Mouse (Mus musculus): ENCODE measurements around the gene Ssc5d. TPM values are rescaled to one million over a fixed set of nuclear protein-coding genes. Genes with fewer than 3 reads are reported as not detected.

Ssc5d gene
- polyA plus RNA-seq, 1 experiment = not detected

- peaks cover 23% of the 10 kb centered on the region for H3K4me1 ChIP-seq (ENCODE audit: control insufficient read depth, insufficient read depth, low read length)
- no peak for TF ChIP-seq POLR2A (IDR thresholded peaks at IDR 0.05; ENCODE audit: borderline replicate concordance, low read depth, low read length)
- no peak for TF ChIP-seq CTCF (IDR thresholded peaks at IDR 0.05; ENCODE audit: low read depth, low read length)
- no peak within 1 kb of the TSS for H3K4me3 ChIP-seq (ENCODE audit: insufficient read depth, low read length)
- H3K27ac ChIP-seq (ENCODE audit: insufficient read depth, low read depth, low read length) = no peak within 1 kb of the TSS
Observed at GRCm38 (mm10) chr7:4971068-4971467, 45.5 kb downstream of the Ssc5d start, which contains the start of gene Sbk3. TSS of gene Sbk3 (minus strand) at chr7:4971168.

GRCm38 (mm10) chr7:4971710-4972109, 46.1 kb downstream of the Ssc5d start:
- Histone ChIP-seq H3K4me1 (ENCODE audit: control insufficient read depth, insufficient read depth, low read length) (peaks cover 23% of the 10 kb centered on the region), H3K27ac (ENCODE audit: insufficient read depth, low read depth, low read length) (no peak overlapping the region), H3K4me3 (ENCODE audit: insufficient read depth, low read length) (no peak overlapping the region)
- TF ChIP-seq POLR2A (IDR thresholded peaks at IDR 0.05; ENCODE audit: borderline replicate concordance, low read depth, low read length) (no peak), CTCF (IDR thresholded peaks at IDR 0.05; ENCODE audit: low read depth, low read length) (no peak)

GRCm38 (mm10) chr7:4972321-4973047, 46.9 kb downstream of the Ssc5d start:
- Histone ChIP-seq H3K4me1 (ENCODE audit: control insufficient read depth, insufficient read depth, low read length) (peaks cover 23% of the 10 kb centered on the region), H3K4me3 (ENCODE audit: insufficient read depth, low read length) (no peak overlapping the region), H3K27ac (ENCODE audit: insufficient read depth, low read depth, low read length) (no peak overlapping the region)
- no peak for TF ChIP-seq POLR2A (IDR thresholded peaks at IDR 0.05; ENCODE audit: borderline replicate concordance, low read depth, low read length)
- TF ChIP-seq CTCF (IDR thresholded peaks at IDR 0.05; ENCODE audit: low read depth, low read length) = no peak

GRCm38 (mm10) chr7:4975455-4975854, 49.9 kb downstream of the Ssc5d start:
- no peak overlapping the region for H3K4me3 ChIP-seq (ENCODE audit: insufficient read depth, low read length)
- no peak overlapping the region for H3K27ac ChIP-seq (ENCODE audit: insufficient read depth, low read depth, low read length)
- no peak for TF ChIP-seq POLR2A (IDR thresholded peaks at IDR 0.05; ENCODE audit: borderline replicate concordance, low read depth, low read length)
- TF ChIP-seq CTCF (IDR thresholded peaks at IDR 0.05; ENCODE audit: low read depth, low read length) = no peak
- H3K4me1 ChIP-seq (ENCODE audit: control insufficient read depth, insufficient read depth, low read length) = peaks cover 23% of the 10 kb centered on the region

GRCm38 (mm10) chr7:4976832-4977231, 51.2 kb downstream of the Ssc5d start:
- Histone ChIP-seq H3K27ac (ENCODE audit: insufficient read depth, low read depth, low read length) (no peak overlapping the region), H3K4me3 (ENCODE audit: insufficient read depth, low read length) (no peak overlapping the region), H3K4me1 (ENCODE audit: control insufficient read depth, insufficient read depth, low read length) (peaks cover 12% of the 10 kb centered on the region)
- TF ChIP-seq CTCF (IDR thresholded peaks at IDR 0.05; ENCODE audit: low read depth, low read length) (no peak), POLR2A (IDR thresholded peaks at IDR 0.05; ENCODE audit: borderline replicate concordance, low read depth, low read length) (no peak)

- no peak for TF ChIP-seq POLR2A (IDR thresholded peaks at IDR 0.05; ENCODE audit: borderline replicate concordance, low read depth, low read length)
- H3K4me3 ChIP-seq (ENCODE audit: insufficient read depth, low read length) = no peak overlapping the region
- no peak overlapping the region for H3K27ac ChIP-seq (ENCODE audit: insufficient read depth, low read depth, low read length)
- H3K4me1 ChIP-seq (ENCODE audit: control insufficient read depth, insufficient read depth, low read length) = no peaks in the 10 kb centered on the region
Observed at GRCm38 (mm10) chr7:4988250-4988649, 62.7 kb downstream of the Ssc5d start.

GRCm38 (mm10) chr7:4993347-4993998, 67.9 kb downstream of the Ssc5d start:
- H3K4me3 ChIP-seq (ENCODE audit: insufficient read depth, low read length) = no peak overlapping the region
- no peak overlapping the region for H3K27ac ChIP-seq (ENCODE audit: insufficient read depth, low read depth, low read length)
- TF ChIP-seq CTCF (IDR thresholded peaks at IDR 0.05; ENCODE audit: low read depth, low read length) (no peak), POLR2A (IDR thresholded peaks at IDR 0.05; ENCODE audit: borderline replicate concordance, low read depth, low read length) (no peak)
- H3K4me1 ChIP-seq (ENCODE audit: control insufficient read depth, insufficient read depth, low read length) = peaks cover 5% of the 10 kb centered on the region; the same call in 1 of the 2 replicates

GRCm38 (mm10) chr7:4993999-4994788, 68.6 kb downstream of the Ssc5d start:
- TF ChIP-seq POLR2A (IDR thresholded peaks at IDR 0.05; ENCODE audit: borderline replicate concordance, low read depth, low read length) (no peak), CTCF (IDR thresholded peaks at IDR 0.05; ENCODE audit: low read depth, low read length) (no peak)
- Histone ChIP-seq H3K4me1 (ENCODE audit: control insufficient read depth, insufficient read depth, low read length) (peaks cover 5% of the 10 kb centered on the region; the same call in 1 of the 2 replicates), H3K27ac (ENCODE audit: insufficient read depth, low read depth, low read length) (no peak overlapping the region), H3K4me3 (ENCODE audit: insufficient read depth, low read length) (no peak overlapping the region)

Other genes with a start within 250 kb of the Ssc5d start
- 24.7 and 26.7 TPM in 2 replicates for gene Hspbp1, start 240.7 kb upstream of the Ssc5d start, polyA plus RNA-seq (2012; ENCODE audit: insufficient read depth, insufficient read length, missing spikeins)
- gene Brsk1, start 235.2 kb upstream of the Ssc5d start, polyA plus RNA-seq (2012; ENCODE audit: insufficient read depth, insufficient read length, missing spikeins) = 0.64 TPM in 1 of 2 replicates, not detected in the other
- 33.6 and 36.4 TPM in 2 replicates for gene Tmem150b, start 200.5 kb upstream of the Ssc5d start, polyA plus RNA-seq (2012; ENCODE audit: insufficient read depth, insufficient read length, missing spikeins)
- gene Kmt5c, start 185.7 kb upstream of the Ssc5d start, polyA plus RNA-seq (2012; ENCODE audit: insufficient read depth, insufficient read length, missing spikeins) = 109 and 120 TPM in 2 replicates
- 8.0 and 8.1 TPM in 2 replicates for gene Cox6b2, start 172.7 kb upstream of the Ssc5d start, polyA plus RNA-seq (2012; ENCODE audit: insufficient read depth, insufficient read length, missing spikeins)
- gene Fam71e2, start 154.5 kb upstream of the Ssc5d start, polyA plus RNA-seq (2012; ENCODE audit: insufficient read depth, insufficient read length, missing spikeins) = not detected in 2 replicates
- gene Il11, start 142.9 kb upstream of the Ssc5d start, polyA plus RNA-seq (2012; ENCODE audit: insufficient read depth, insufficient read length, missing spikeins) = not detected in 2 replicates
- not detected in 2 replicates for gene Tmem190, start 142.8 kb upstream of the Ssc5d start, polyA plus RNA-seq (2012; ENCODE audit: insufficient read depth, insufficient read length, missing spikeins)
- gene Tmem238, start 136.1 kb upstream of the Ssc5d start, polyA plus RNA-seq (2012; ENCODE audit: insufficient read depth, insufficient read length, missing spikeins) = 2.1 and 3.6 TPM in 2 replicates
- gene Rpl28, start 132.9 kb upstream of the Ssc5d start, polyA plus RNA-seq (2012; ENCODE audit: insufficient read depth, insufficient read length, missing spikeins) = 636 and 681 TPM in 2 replicates
- 109 and 131 TPM in 2 replicates for gene Ube2s, start 113.2 kb upstream of the Ssc5d start, polyA plus RNA-seq (2012; ENCODE audit: insufficient read depth, insufficient read length, missing spikeins)
- gene Shisa7, start 81.1 kb upstream of the Ssc5d start, polyA plus RNA-seq (2012; ENCODE audit: insufficient read depth, insufficient read length, missing spikeins) = not detected in 2 replicates
- gene Isoc2b, start 55.5 kb upstream of the Ssc5d start, polyA plus RNA-seq (2012; ENCODE audit: insufficient read depth, insufficient read length, missing spikeins) = 20.4 and 21.2 TPM in 2 replicates
- 15.5 and 16.4 TPM in 2 replicates for gene Isoc2a, start 48.6 kb upstream of the Ssc5d start, polyA plus RNA-seq (2012; ENCODE audit: insufficient read depth, insufficient read length, missing spikeins)
- gene Gm36210, start 19.3 kb upstream of the Ssc5d start, polyA plus RNA-seq (2012; ENCODE audit: insufficient read depth, insufficient read length, missing spikeins) = not detected in 2 replicates
- 7.1 and 8.7 TPM in 2 replicates for gene Zfp628, start 10.6 kb upstream of the Ssc5d start, polyA plus RNA-seq (2012; ENCODE audit: insufficient read depth, insufficient read length, missing spikeins)
- gene Nat14, start 3.8 kb upstream of the Ssc5d start, polyA plus RNA-seq (2012; ENCODE audit: insufficient read depth, insufficient read length, missing spikeins) = 0.78 and 1.6 TPM in 2 replicates
- gene Sbk2, start 38.6 kb downstream of the Ssc5d start, polyA plus RNA-seq (2012; ENCODE audit: insufficient read depth, insufficient read length, missing spikeins) = 0.58 TPM in 1 of 2 replicates, not detected in the other
- not detected in 2 replicates for gene Sbk3, start 45.4 kb downstream of the Ssc5d start, polyA plus RNA-seq (2012; ENCODE audit: insufficient read depth, insufficient read length, missing spikeins)
- gene Zfp579, start 70.4 kb downstream of the Ssc5d start, polyA plus RNA-seq (2012; ENCODE audit: insufficient read depth, insufficient read length, missing spikeins) = 33.6 and 34.6 TPM in 2 replicates
- gene Zfp524, start 88.6 kb downstream of the Ssc5d start, polyA plus RNA-seq (2012; ENCODE audit: insufficient read depth, insufficient read length, missing spikeins) = 32.9 and 36.4 TPM in 2 replicates
- 20.5 and 23.6 TPM in 2 replicates for gene Fiz1, start 88.9 kb downstream of the Ssc5d start, polyA plus RNA-seq (2012; ENCODE audit: insufficient read depth, insufficient read length, missing spikeins)
- gene Gm44973, start 89.7 kb downstream of the Ssc5d start, polyA plus RNA-seq (2012; ENCODE audit: insufficient read depth, insufficient read length, missing spikeins) = not detected in 2 replicates
- 19.8 and 30.1 TPM in 2 replicates for gene Zfp865, start 94.6 kb downstream of the Ssc5d start, polyA plus RNA-seq (2012; ENCODE audit: insufficient read depth, insufficient read length, missing spikeins)
- gene Ccdc106, start 94.8 kb downstream of the Ssc5d start, polyA plus RNA-seq (2012; ENCODE audit: insufficient read depth, insufficient read length, missing spikeins) = 0.43 and 0.61 TPM in 2 replicates
- gene 4632433K11Rik, start 108.3 kb downstream of the Ssc5d start, polyA plus RNA-seq (2012; ENCODE audit: insufficient read depth, insufficient read length, missing spikeins) = not detected in 2 replicates
- 2.6 and 3.8 TPM in 2 replicates for gene Zfp784, start 112.7 kb downstream of the Ssc5d start, polyA plus RNA-seq (2012; ENCODE audit: insufficient read depth, insufficient read length, missing spikeins)
- 6.1 and 7.7 TPM in 2 replicates for gene Zfp580, start 125.8 kb downstream of the Ssc5d start, polyA plus RNA-seq (2012; ENCODE audit: insufficient read depth, insufficient read length, missing spikeins)
- 151 and 160 TPM in 2 replicates for gene U2af2, start 136.4 kb downstream of the Ssc5d start, polyA plus RNA-seq (2012; ENCODE audit: insufficient read depth, insufficient read length, missing spikeins)
- gene Epn1, start 154.4 kb downstream of the Ssc5d start, polyA plus RNA-seq (2012; ENCODE audit: insufficient read depth, insufficient read length, missing spikeins) = 198 and 202 TPM in 2 replicates
- not detected in 2 replicates for gene Rfpl4, start 191.2 kb downstream of the Ssc5d start, polyA plus RNA-seq (2012; ENCODE audit: insufficient read depth, insufficient read length, missing spikeins)
- gene Rasl2-9, start 200.2 kb downstream of the Ssc5d start, polyA plus RNA-seq (2012; ENCODE audit: insufficient read depth, insufficient read length, missing spikeins) = 1.1 TPM in 1 of 2 replicates, not detected in the other
- 0.17 TPM in 1 of 2 replicates, not detected in the other for gene Vmn1r55, start 223.9 kb downstream of the Ssc5d start, polyA plus RNA-seq (2012; ENCODE audit: insufficient read depth, insufficient read length, missing spikeins)